Comparison of ENCODE assay signal across 14 mouse cellular contexts in the genomic region with DNA sequence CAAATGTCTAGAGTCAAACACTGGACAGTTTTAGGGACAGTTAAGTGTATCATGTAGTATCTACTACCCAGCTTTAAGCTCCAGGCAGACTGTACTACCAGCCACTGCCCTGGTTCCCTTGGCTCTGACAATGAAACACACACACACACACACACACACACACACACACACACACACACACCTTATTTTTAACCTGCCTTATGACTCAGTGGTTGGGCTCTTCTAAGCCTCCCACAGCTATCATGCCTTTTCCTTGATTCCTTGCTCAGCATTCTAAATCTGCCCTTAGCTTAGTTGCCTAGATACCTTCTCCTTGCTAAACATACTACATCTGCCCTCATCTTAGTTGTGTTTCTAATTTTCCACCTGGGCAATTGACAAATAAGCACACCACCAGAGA.
A peak's percentile ranks its signal among the peaks of the same experiment; 100 is the strongest.
DNase-seq lines count a peak whose midpoint lies in the region.
"Had no signal": no experiment of that assay in that cellular context is flagged by ENCODE, and none has a peak within 500 bp of the region (broad histone marks: within the 10 kb centered on the region; RNA-seq: fewer than 3 reads in every experiment).

No protein-coding gene starts in this region.

- intact Hi-C loops in left cerebral cortex, postnatal 4 days (cut with DNase I), result no loop called here
- intact Hi-C loops in left cerebral cortex, postnatal 25 days (cut with DNase I), result no loop called here

- DNase-seq in left cerebral cortex, adult 11 months (ENCODE audit: low spot score), result peak; percentile 1
- DNase-seq in left cerebral cortex, postnatal 4 days, result no peak
- DNase-seq in right cerebral cortex, postnatal 25 days, result peak; percentile 5
- no peak for DNase-seq in right cerebral cortex, postnatal 14 days
- peak; percentile 8 to 64 for DNase-seq in left cerebral cortex, postnatal 25 days (ENCODE audit: low spot score in 2 of 2)
- DNase-seq in retina, postnatal 1 day, result no peak
- DNase-seq in layer of hippocampus, adult 18-20 months (ENCODE audit: low spot score in 2 of 2), result no peak
- DNase-seq: adrenal gland, postnatal 14 days; cerebellum, adult 18-20 months; cerebellum, postnatal 10 days; forebrain, postnatal 0 days; gastrocnemius, postnatal 10 days; heart, adult 2 months; heart, postnatal 14 days had no signal

Comparison
In these comparisons a context has a peak if more than half of its experiments do, and no peak if none do; other contexts are left out.
1. DNase-seq: peak in left cerebral cortex, adult 11 months (single experiment), right cerebral cortex, postnatal 25 days (single experiment) and left cerebral cortex, postnatal 25 days (2 of 2); none in left cerebral cortex, postnatal 4 days (single experiment), right cerebral cortex, postnatal 14 days (single experiment), retina, postnatal 1 day (single experiment) and layer of hippocampus, adult 18-20 months (0 of 2).